Mouse (Mus musculus): Measurements from ENCODE around the gene Mertk.

DNA sequence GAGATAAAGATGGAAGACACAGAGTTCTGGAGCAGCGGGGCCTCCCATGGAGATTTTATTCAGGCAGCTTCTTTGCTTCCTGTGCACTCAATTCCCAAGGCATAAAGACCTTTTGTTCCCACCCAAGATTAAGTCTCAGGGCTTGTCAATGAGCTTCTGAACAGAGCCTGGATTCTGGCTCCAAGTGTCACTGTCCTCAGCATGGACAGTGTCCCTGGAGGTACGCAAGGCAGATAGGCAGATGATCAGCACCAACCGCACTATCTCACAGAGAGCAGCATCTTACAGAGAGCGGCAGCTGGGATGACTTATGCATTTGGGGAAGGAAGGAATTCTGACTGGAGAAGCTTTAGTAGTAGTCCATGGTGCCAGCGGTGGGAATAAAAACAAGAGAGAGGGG is 87.6 kb downstream of the Mertk start:
- TF ChIP-seq CTCF (IDR thresholded peaks at IDR 0.05) (no peak), EP300 (IDR thresholded peaks at IDR 0.05) (no peak)
